25 mouse cellular contexts compared by ENCODE assay signal in genomic region chr6:87879010-87879409, GRCm38 (mm10). TPM values are rescaled to one million over a fixed set of nuclear protein-coding genes. Genes with fewer than 3 reads are reported as not detected.
DNase-seq lines count a peak whose midpoint lies in the region; ATAC-seq and TF ChIP-seq lines count a peak whose summit lies in the region.
"Had no signal": no experiment of that assay in that cellular context is flagged by ENCODE, and none has a peak within 500 bp of the region (broad histone marks: within the 10 kb centered on the region; RNA-seq: fewer than 3 reads in every experiment).

No protein-coding gene starts in this region.

- no peak overlapping the region for H3K4me3 ChIP-seq in liver, embryonic 14.5 days (ENCODE audit: insufficient read depth in 1 of 2, low read depth in 2 of 2, low read length in 2 of 2)
- no peak overlapping the region for H3K4me3 ChIP-seq in stomach, postnatal 0 days (ENCODE audit: low read depth, low read length)
- no peak overlapping the region for H3K4me3 ChIP-seq in hindbrain, embryonic 14.5 days (replicated peaks; ENCODE audit: low read length)
- H3K4me3 ChIP-seq: forebrain, embryonic 10.5 days; heart, adult 2 months; heart, embryonic 13.5 days; layer of hippocampus, adult 2 months; limb, embryonic 13.5 days had no signal

- no peaks in the 10 kb centered on the region for H3K9me3 ChIP-seq in liver, embryonic 14.5 days (ENCODE audit: control insufficient read depth, low read length)
- no peaks in the 10 kb centered on the region for H3K9me3 ChIP-seq in stomach, postnatal 0 days (ENCODE audit: control insufficient read depth, low read length)
- no peaks in the 10 kb centered on the region for H3K9me3 ChIP-seq in hindbrain, embryonic 14.5 days (ENCODE audit: control insufficient read depth, low read length)
- H3K9me3 ChIP-seq: forebrain, embryonic 10.5 days; heart, embryonic 13.5 days; limb, embryonic 13.5 days had no signal

- no peak for TF ChIP-seq EP300 in liver, embryonic 14.5 days (IDR thresholded peaks at IDR 0.05; ENCODE audit: low read depth)
- TF ChIP-seq EP300 in stomach, postnatal 0 days (optimal IDR thresholded peaks at IDR 0.05), result no peak

- peak; percentile 43; the same call in 1 of the 2 replicates for ATAC-seq in liver, embryonic 14.5 days (ENCODE audit: insufficient read depth)
- peak; percentile 71 for ATAC-seq in CD4-positive, CD25-positive, alpha-beta regulatory T cell, adult 4 months
- no peak for ATAC-seq in stomach, postnatal 0 days (ENCODE audit: low FRiP score, low TSS enrichment)
- ATAC-seq in hindbrain, embryonic 14.5 days (ENCODE audit: low FRiP score), result no peak
- ATAC-seq: midbrain, embryonic 16.5 days had no signal

- no peak for TF ChIP-seq CTCF in liver, embryonic 14.5 days (IDR thresholded peaks at IDR 0.05; ENCODE audit: low read depth)
- no peak for TF ChIP-seq CTCF in stomach, postnatal 0 days (IDR thresholded peaks at IDR 0.05; ENCODE audit: low read depth)

- H3K27ac ChIP-seq in liver, embryonic 14.5 days, result no peak overlapping the region
- H3K27ac ChIP-seq in stomach, postnatal 0 days (replicated peaks), result no peak overlapping the region
- no peak overlapping the region for H3K27ac ChIP-seq in hindbrain, embryonic 14.5 days
- H3K27ac ChIP-seq: forebrain, embryonic 10.5 days; heart, adult 2 months; heart, embryonic 13.5 days; layer of hippocampus, adult 2 months; limb, embryonic 13.5 days had no signal

- peaks cover 0 to 24% of the 10 kb centered on the region in 2 experiments; a peak in 3 of 4 replicates for H3K4me1 ChIP-seq in liver, embryonic 14.5 days (replicated peaks; ENCODE audit: control insufficient read depth in 2 of 2, insufficient read depth in 2 of 2, low read length in 1 of 2)
- H3K4me1 ChIP-seq in stomach, postnatal 0 days (replicated peaks; ENCODE audit: control insufficient read depth, insufficient read depth), result no peaks in the 10 kb centered on the region
- H3K4me1 ChIP-seq in hindbrain, embryonic 14.5 days (replicated peaks; ENCODE audit: control insufficient read depth, insufficient read depth, low read length), result 0 out of 2 replicates have a peak, but pooled peaks cover 3% of the 10 kb centered on the region
- H3K4me1 ChIP-seq: heart, embryonic 13.5 days; limb, embryonic 13.5 days had no signal

- DNase-seq in liver, embryonic 14.5 days (ENCODE audit: low read depth in 3 of 3, low spot score in 3 of 3), result no peak
- no peak for DNase-seq in liver
- DNase-seq in induced T-regulatory cell, adult 2 months (ENCODE audit: low read depth), result peak; percentile 44
- DNase-seq in stomach, postnatal 0 days (ENCODE audit: low spot score), result peak; percentile 27
- DNase-seq in cerebellum, adult 18-20 months, result no peak
- no peak for DNase-seq in hindbrain, embryonic 14.5 days (ENCODE audit: low spot score)
- no peak for DNase-seq in urinary bladder, postnatal 14 days (ENCODE audit: low spot score)
- DNase-seq: adrenal gland, postnatal 14 days; cerebellum, adult 8-10 months; cerebellum, postnatal 36 days; gastrocnemius, postnatal 25 days; heart, adult 2 months; heart, postnatal 14 days; kidney, adult 8-10 months; kidney, postnatal 25 days; lung, embryonic 14.5 days; lung, postnatal 36 days; thymus, adult 2 months had no signal

- no peaks in the 10 kb centered on the region for H3K27me3 ChIP-seq in liver, embryonic 14.5 days (ENCODE audit: control insufficient read depth, insufficient read depth, low read length)
- H3K27me3 ChIP-seq in stomach, postnatal 0 days (ENCODE audit: control insufficient read depth, insufficient read depth, low read length), result no peaks in the 10 kb centered on the region
- H3K27me3 ChIP-seq in hindbrain, embryonic 14.5 days (ENCODE audit: control insufficient read depth, insufficient read depth, low read length), result no peaks in the 10 kb centered on the region
- H3K27me3 ChIP-seq: heart, embryonic 13.5 days; limb, embryonic 13.5 days had no signal

- no peaks in the 10 kb centered on the region for H3K36me3 ChIP-seq in liver, embryonic 14.5 days (replicated peaks; ENCODE audit: control insufficient read depth, insufficient read depth, low read depth)
- no peaks in the 10 kb centered on the region for H3K36me3 ChIP-seq in stomach, postnatal 0 days (ENCODE audit: control insufficient read depth, insufficient read depth, low read length)
- no peaks in the 10 kb centered on the region for H3K36me3 ChIP-seq in hindbrain, embryonic 14.5 days (replicated peaks; ENCODE audit: control insufficient read depth, insufficient read depth)
- H3K36me3 ChIP-seq: forebrain, embryonic 10.5 days; G1E; heart, embryonic 13.5 days; limb, embryonic 13.5 days had no signal

- 29% methylated on average over 4 of the region's 4 CpGs for WGBS in liver, embryonic 14.5 days (ENCODE audit: insufficient replicate concordance)
- WGBS in stomach, postnatal 0 days, result 27% methylated on average over 4 of the region's 4 CpGs
- WGBS in hindbrain, embryonic 14.5 days, result 68% methylated on average over 4 of the region's 4 CpGs

- H3K9ac ChIP-seq in liver, embryonic 14.5 days (replicated peaks), result no peak overlapping the region
- no peak overlapping the region for H3K9ac ChIP-seq in stomach, postnatal 0 days (ENCODE audit: low read length)
- H3K9ac ChIP-seq in hindbrain, embryonic 14.5 days, result no peak overlapping the region
- H3K9ac ChIP-seq: heart, embryonic 13.5 days; limb, embryonic 13.5 days; lung, embryonic 14.5 days had no signal

- no peak overlapping the region for H3K4me2 ChIP-seq in liver, embryonic 14.5 days (ENCODE audit: low read depth)
- no peak overlapping the region for H3K4me2 ChIP-seq in stomach, postnatal 0 days (replicated peaks; ENCODE audit: low read depth)
- H3K4me2 ChIP-seq in hindbrain, embryonic 14.5 days (replicated peaks), result no peak overlapping the region
- H3K4me2 ChIP-seq: heart, embryonic 13.5 days; limb, embryonic 13.5 days; lung, embryonic 14.5 days had no signal

RNA-seq across cellular contexts. Expression of gene Copg1, which starts 8.6 kb away (rescaled TPM):
- polyA plus RNA-seq in liver, embryonic 14.5 days (2012; rRNA removed), result 20.5 and 22.5 TPM in 2 replicates
- polyA plus RNA-seq in liver, embryonic 14.5 days (2014; fragmentation: Nextera tagmentation; extraction: Ambion mirVana), result 42.4 and 46.6 TPM in 2 replicates
- polyA plus RNA-seq in CD4-positive, CD25-positive, alpha-beta regulatory T cell, adult 4 months (2017; shearing (Covaris generic)), result 100 to 1,000 TPM; 111 to 171 TPM
- 72.5 and 75.6 TPM in 2 replicates for polyA plus RNA-seq in stomach, postnatal 0 days (2015; fragmentation: Nextera tagmentation; extraction: Ambion mirVana)
- 203 and 213 TPM in 2 replicates for polyA plus RNA-seq in hindbrain, embryonic 14.5 days (2014; fragmentation: Nextera tagmentation; extraction: Ambion mirVana)

RNA-seq across cellular contexts. Expression of gene Cnbp, which starts 28.1 kb away (rescaled TPM):
- 152 and 190 TPM in 2 replicates for polyA plus RNA-seq in liver, embryonic 14.5 days (2012; rRNA removed)
- polyA plus RNA-seq in liver, embryonic 14.5 days (2014; fragmentation: Nextera tagmentation; extraction: Ambion mirVana), result 556 and 576 TPM in 2 replicates
- polyA plus RNA-seq in CD4-positive, CD25-positive, alpha-beta regulatory T cell, adult 4 months (2017; shearing (Covaris generic)), result 1,000 to 10,000 TPM in 1 of 2 experiments, 100 to 1,000 TPM in 1; 984 to 1,123 TPM
- polyA plus RNA-seq in stomach, postnatal 0 days (2015; fragmentation: Nextera tagmentation; extraction: Ambion mirVana), result 740 and 754 TPM in 2 replicates
- 541 and 555 TPM in 2 replicates for polyA plus RNA-seq in hindbrain, embryonic 14.5 days (2014; fragmentation: Nextera tagmentation; extraction: Ambion mirVana)

RNA-seq across cellular contexts. Expression of gene Hmces, which starts 34.7 kb away (rescaled TPM):
- 9.4 and 11.0 TPM in 2 replicates for polyA plus RNA-seq in liver, embryonic 14.5 days (2012; rRNA removed)
- 13.5 and 17.0 TPM in 2 replicates for polyA plus RNA-seq in liver, embryonic 14.5 days (2014; fragmentation: Nextera tagmentation; extraction: Ambion mirVana)
- 10 to 100 TPM; 38.6 to 48.4 TPM for polyA plus RNA-seq in CD4-positive, CD25-positive, alpha-beta regulatory T cell, adult 4 months (2017; shearing (Covaris generic))
- polyA plus RNA-seq in stomach, postnatal 0 days (2015; fragmentation: Nextera tagmentation; extraction: Ambion mirVana), result 21.3 and 21.4 TPM in 2 replicates
- polyA plus RNA-seq in hindbrain, embryonic 14.5 days (2014; fragmentation: Nextera tagmentation; extraction: Ambion mirVana), result 36.6 and 38.5 TPM in 2 replicates

RNA-seq across cellular contexts. Expression of gene Isy1, which starts 40.4 kb away (rescaled TPM):
- polyA plus RNA-seq in liver, embryonic 14.5 days (2012; rRNA removed), result 4.9 and 16.9 TPM in 2 replicates
- polyA plus RNA-seq in liver, embryonic 14.5 days (2014; fragmentation: Nextera tagmentation; extraction: Ambion mirVana), result 33.7 and 34.0 TPM in 2 replicates
- 10 to 100 TPM; 86.8 to 89.1 TPM for polyA plus RNA-seq in CD4-positive, CD25-positive, alpha-beta regulatory T cell, adult 4 months (2017; shearing (Covaris generic))
- 24.6 and 27.5 TPM in 2 replicates for polyA plus RNA-seq in stomach, postnatal 0 days (2015; fragmentation: Nextera tagmentation; extraction: Ambion mirVana)
- 21.1 and 21.7 TPM in 2 replicates for polyA plus RNA-seq in hindbrain, embryonic 14.5 days (2014; fragmentation: Nextera tagmentation; extraction: Ambion mirVana)

RNA-seq across cellular contexts. Expression of gene Gm45140, which starts 43.4 kb away (rescaled TPM):
- polyA plus RNA-seq in liver, embryonic 14.5 days (2012; rRNA removed), result 0.28 and 3.2 TPM in 2 replicates
- 3.6 and 3.7 TPM in 2 replicates for polyA plus RNA-seq in liver, embryonic 14.5 days (2014; fragmentation: Nextera tagmentation; extraction: Ambion mirVana)
- 1 to 10 TPM; 3.7 to 5.3 TPM for polyA plus RNA-seq in CD4-positive, CD25-positive, alpha-beta regulatory T cell, adult 4 months (2017; shearing (Covaris generic))
- 1.3 and 1.9 TPM in 2 replicates for polyA plus RNA-seq in stomach, postnatal 0 days (2015; fragmentation: Nextera tagmentation; extraction: Ambion mirVana)
- polyA plus RNA-seq in hindbrain, embryonic 14.5 days (2014; fragmentation: Nextera tagmentation; extraction: Ambion mirVana), result 1.1 and 5.8 TPM in 2 replicates

Comparison
In these comparisons a context has a peak if more than half of its experiments do, and no peak if none do; other contexts are left out.
1. ATAC-seq: peak in liver, embryonic 14.5 days (single experiment) and CD4-positive, CD25-positive, alpha-beta regulatory T cell, adult 4 months (single experiment); none in stomach, postnatal 0 days (single experiment) and hindbrain, embryonic 14.5 days (single experiment).
2. DNase-seq: peak in induced T-regulatory cell, adult 2 months (single experiment) and stomach, postnatal 0 days (single experiment); none in liver, embryonic 14.5 days (0 of 3), liver (single experiment), cerebellum, adult 18-20 months (0 of 2), hindbrain, embryonic 14.5 days (single experiment) and urinary bladder, postnatal 14 days (single experiment).